18 mouse cellular contexts compared by ENCODE assay signal in genomic region chr4:50686019-50686418, GRCm38 (mm10).
"Had no signal": no experiment of that assay in that cellular context is flagged by ENCODE, and none has a peak within 500 bp of the region (broad histone marks: within the 10 kb centered on the region; RNA-seq: fewer than 3 reads in every experiment).

No protein-coding gene starts in this region.

- H3K27ac ChIP-seq: liver, embryonic 12.5 days; liver, embryonic 14.5 days; midbrain, embryonic 13.5 days; midbrain, embryonic 15.5 days had no signal

- H3K27me3 ChIP-seq: liver, embryonic 12.5 days; midbrain, embryonic 13.5 days; midbrain, embryonic 15.5 days had no signal

- H3K36me3 ChIP-seq: liver, embryonic 12.5 days; midbrain, embryonic 13.5 days; midbrain, embryonic 15.5 days had no signal

- H3K9ac ChIP-seq: liver, embryonic 12.5 days; liver, embryonic 14.5 days; lung, embryonic 14.5 days; midbrain, embryonic 13.5 days; midbrain, embryonic 15.5 days had no signal

- DNase-seq: lung, adult 18-20 months; lung, embryonic 14.5 days; lung, postnatal 10 days; lung, postnatal 4 days; retina, postnatal 1 day; right cerebral cortex, adult 18-20 months; right cerebral cortex, postnatal 25 days; right cerebral cortex, postnatal 4 days; spleen, adult 18-20 months; thymus, adult 18-20 months; thymus, postnatal 14 days; thymus, postnatal 36 days had no signal

- H3K4me3 ChIP-seq: liver, embryonic 12.5 days; midbrain, embryonic 13.5 days; midbrain, embryonic 15.5 days; myocyte had no signal

- ATAC-seq: liver, embryonic 12.5 days; midbrain, embryonic 13.5 days; midbrain, embryonic 15.5 days had no signal

- H3K4me2 ChIP-seq: liver, embryonic 12.5 days; lung, embryonic 14.5 days; midbrain, embryonic 11.5 days; midbrain, embryonic 13.5 days; midbrain, embryonic 15.5 days had no signal

- H3K9me3 ChIP-seq: liver, embryonic 12.5 days; midbrain, embryonic 13.5 days; midbrain, embryonic 15.5 days had no signal

- H3K4me1 ChIP-seq: liver, embryonic 12.5 days; midbrain, embryonic 13.5 days; midbrain, embryonic 15.5 days had no signal
